Mouse (Mus musculus): ENCODE measurements around the gene Ppm1l.

DNA sequence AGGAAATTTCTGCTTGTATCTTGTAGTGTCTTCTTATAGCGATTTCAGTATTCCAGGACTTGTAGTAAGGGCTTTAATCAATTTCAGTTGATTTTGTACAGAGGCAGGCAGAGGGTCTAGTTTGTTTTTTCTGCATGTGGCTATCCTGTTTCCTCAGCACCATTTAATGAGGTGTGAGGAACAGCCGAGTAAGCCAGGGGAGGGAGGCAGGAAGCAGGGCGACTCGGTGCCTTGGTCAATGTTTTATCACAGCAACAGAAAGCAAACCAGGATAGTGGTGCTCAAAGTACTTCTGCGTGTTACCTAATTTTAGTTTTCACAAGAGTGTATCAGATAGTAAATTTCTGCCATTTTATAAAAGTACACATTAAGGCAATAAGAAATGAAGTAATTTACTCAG, 13.2 kb downstream of the Ppm1l start:
- TF ChIP-seq CTCF (conservative IDR thresholded peaks at IDR 0.05; ENCODE audit: low read length) (no peak), POU5F1 (IDR thresholded peaks at IDR 0.05; ENCODE audit: borderline replicate concordance, low read length) (no peak)
